Mouse (Mus musculus): ENCODE measurements around the gene Itpka.

DNA sequence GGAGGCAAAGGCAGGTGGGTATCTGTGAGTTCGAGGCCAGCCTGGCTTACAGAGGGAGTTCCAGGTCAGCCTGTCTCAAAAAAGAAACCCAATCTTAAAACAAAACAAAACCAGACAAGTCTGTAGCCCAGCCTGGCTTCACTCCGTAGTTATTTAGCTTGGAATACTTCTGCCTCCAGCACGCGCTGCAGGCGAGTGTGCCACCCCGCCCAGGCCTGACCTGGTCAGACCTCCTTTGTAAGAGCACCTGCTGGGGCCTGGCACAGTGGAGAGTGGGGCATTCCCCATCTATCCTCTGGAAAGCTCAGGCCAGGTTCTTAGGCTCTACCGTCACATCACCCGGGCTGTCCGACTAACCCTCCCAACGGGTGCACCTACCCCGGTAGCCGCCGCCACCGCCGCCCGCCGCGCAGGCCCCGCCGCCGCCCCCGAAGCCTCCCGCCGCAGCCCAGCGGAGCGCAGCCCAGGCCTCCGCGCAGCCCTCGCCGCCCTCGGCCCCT is 15.5 kb downstream of the Itpka start:
- TF ChIP-seq POLR2A (IDR thresholded peaks at IDR 0.05; ENCODE audit: insufficient read depth, low read length) (no peak), CTCF (IDR thresholded peaks at IDR 0.05; ENCODE audit: low read depth, low read length) (no peak)

Measured in ES-Bruce4 (cell line).